Comparison of ENCODE assay signal across 8 mouse cellular contexts in genomic region chr3:104961066-104962059, GRCm38 (mm10). TPM values are rescaled to one million over a fixed set of nuclear protein-coding genes. Genes with fewer than 3 reads are reported as not detected.
DNase-seq lines count a peak whose midpoint lies in the region; ATAC-seq and TF ChIP-seq lines count a peak whose summit lies in the region.

Wnt2b (minus strand) TSS chr3:104961921.

- H3K9me3 ChIP-seq in megakaryocyte, embryonic 14.5 days = no peaks in the 10 kb centered on the region
- no peaks in the 10 kb centered on the region for H3K9me3 ChIP-seq in limb, embryonic 15.5 days
- no peaks in the 10 kb centered on the region for H3K9me3 ChIP-seq in neural tube, embryonic 15.5 days (replicated peaks)

- peak within 1 kb of the TSS; percentile 29; the same call in 1 of the 2 replicates for H3K9ac ChIP-seq in limb, embryonic 15.5 days
- peak within 1 kb of the TSS; percentile 37 for H3K9ac ChIP-seq in neural tube, embryonic 15.5 days (replicated peaks)

- TF ChIP-seq POLR2A in brain, embryonic 14.5 days (IDR thresholded peaks at IDR 0.05; ENCODE audit: borderline replicate concordance, extremely low read depth, insufficient read depth, insufficient read length, poor library complexity, severe bottlenecking) = no peak

- no peak within 1 kb of the TSS for H3K27ac ChIP-seq in limb, embryonic 15.5 days
- no peak within 1 kb of the TSS for H3K27ac ChIP-seq in neural tube, embryonic 15.5 days (replicated peaks)

- H3K27me3 ChIP-seq in megakaryocyte, embryonic 14.5 days (replicated peaks) = peaks cover 82% of the 10 kb centered on the region
- peaks cover 53% of the 10 kb centered on the region for H3K27me3 ChIP-seq in limb, embryonic 15.5 days
- H3K27me3 ChIP-seq in neural tube, embryonic 15.5 days (replicated peaks) = peaks cover 71% of the 10 kb centered on the region

- peaks cover 50% of the 10 kb centered on the region for H3K4me1 ChIP-seq in megakaryocyte, embryonic 14.5 days
- H3K4me1 ChIP-seq in limb, embryonic 15.5 days = peaks cover 60% of the 10 kb centered on the region
- H3K4me1 ChIP-seq in neural tube, embryonic 15.5 days = peaks cover 23% of the 10 kb centered on the region

- ATAC-seq in megakaryocyte, adult 5-6 weeks (ENCODE audit: poor library complexity, severe bottlenecking) = no peak; the same call in 1 of the 2 replicates
- peak; percentile 31; the same call in 1 of the 2 replicates for ATAC-seq in limb, embryonic 15.5 days (ENCODE audit: insufficient number of reproducible peaks, low FRiP score, low TSS enrichment, low read depth)
- peak; percentile 65 for ATAC-seq in neural tube, embryonic 15.5 days (ENCODE audit: low FRiP score)
- no peak for ATAC-seq in inflammation-experienced regulatory T-cells, adult 6 months

- WGBS in limb, embryonic 15.5 days = under 1% methylated on average over 85 of the region's 87 CpGs
- WGBS in neural tube, embryonic 15.5 days = 1% methylated on average over 86 of the region's 87 CpGs

- peaks cover 2% of the 10 kb centered on the region for H3K36me3 ChIP-seq in megakaryocyte, embryonic 14.5 days (replicated peaks; ENCODE audit: low read length)
- H3K36me3 ChIP-seq in limb, embryonic 15.5 days = no peaks in the 10 kb centered on the region
- no peaks in the 10 kb centered on the region for H3K36me3 ChIP-seq in neural tube, embryonic 15.5 days

- H3K4me2 ChIP-seq in limb, embryonic 15.5 days = peak within 1 kb of the TSS; percentile 90
- peak within 1 kb of the TSS; percentile 66 for H3K4me2 ChIP-seq in neural tube, embryonic 15.5 days

- H3K4me3 ChIP-seq in megakaryocyte, embryonic 14.5 days (replicated peaks) = peak within 1 kb of the TSS; percentile 92
- peak within 1 kb of the TSS; percentile 55 for H3K4me3 ChIP-seq in limb, embryonic 15.5 days
- H3K4me3 ChIP-seq in neural tube, embryonic 15.5 days (replicated peaks) = peak within 1 kb of the TSS; percentile 53

- no peak for TF ChIP-seq CTCF in brain, embryonic 14.5 days (IDR thresholded peaks at IDR 0.05; ENCODE audit: borderline replicate concordance, extremely low read depth, insufficient read depth, insufficient read length)

- intact Hi-C loops in heart, postnatal 14 days (cut with DNase I) = no loop called here

- peak; percentile 53 for DNase-seq in brain, embryonic 14.5 days (ENCODE audit: low read depth)
- peak; percentile 37 to 48 for DNase-seq in heart, postnatal 14 days
- no peak for DNase-seq in cerebellum, adult 11 months

RNA-seq across cellular contexts. Expression of gene Wnt2b, which starts in this region (rescaled TPM):
- not detected in 2 replicates for polyA plus RNA-seq in megakaryocyte, embryonic 14.5 days (2012; ENCODE audit: insufficient read depth, low replicate concordance)
- not detected in 2 replicates for total RNA-seq in megakaryocyte, adult 5-6 weeks (2015)
- not detected in 2 replicates for total RNA-seq in megakaryocyte, adult 5-6 weeks (2017)
- polyA plus RNA-seq in brain, embryonic 14.5 days (2012; rRNA removed) = 1.8 and 3.0 TPM in 2 replicates
- total RNA-seq in heart, postnatal 14 days (2021) = 1 to 10 TPM; 2.4 to 2.8 TPM
- polyA plus RNA-seq in limb, embryonic 15.5 days (2015; fragmentation: Nextera tagmentation; extraction: Ambion mirVana) = 1.2 and 1.7 TPM in 2 replicates
- 0.78 and 0.88 TPM in 2 replicates for polyA plus RNA-seq in neural tube, embryonic 15.5 days (2015; fragmentation: Nextera tagmentation; extraction: Ambion mirVana)
- under 1 TPM; 0.25 to 0.56 (median 0.55) TPM for polyA plus RNA-seq in inflammation-experienced regulatory T-cells, adult 6 months (2017; shearing (Covaris generic))

Comparison
In these comparisons a context has a peak if more than half of its experiments do, and no peak if none do; other contexts are left out.
1. Peak in ATAC-seq, H3K4me3 ChIP-seq, H3K9ac ChIP-seq and H3K4me2 ChIP-seq in neural tube, embryonic 15.5 days; RNA of the gene not detected or under 1 TPM.